Mouse (Mus musculus) lung, postnatal 36 days (tissue): ENCODE measurements at regions not wholly inside any gene's neighbourhood (a gene's known extent, or its start where the extent isn't known, plus 50 kb on each side); places are given as distances from the start of the nearest gene placed in this dataset.

Experiments
- DNase-seq: peaks from one replicate; pipeline ENCODE4 v3.0.0; 2022; ENCODE audit warnings: mixed read lengths

GRCm38 (mm10) chr1:133981185-133981584, 55.9 kb upstream of the Fmod start:
- no peak for DNase-seq

GRCm38 (mm10) chr1:133978271-133978988, 57.2 kb upstream of the Prelp start:
- peak; percentile 46 for DNase-seq

- DNase-seq = peak; percentile 58
Observed at GRCm38 (mm10) chr1:133977260-133977659, 56.0 kb upstream of the Prelp start.

GRCm38 (mm10) chr1:133973801-133974200, 52.6 kb upstream of the Prelp start:
- DNase-seq = no peak

- no peak for DNase-seq
Observed at GRCm38 (mm10) chr1:133971290-133971689, 50.1 kb upstream of the Prelp start.
